Mouse (Mus musculus): ENCODE results near the gene Tefm. TPM values are rescaled to one million over a fixed set of nuclear protein-coding genes. Genes with fewer than 3 reads are reported as not detected.
"Not testable (repeated sequence)": the region's sequence is repeated elsewhere in the genome, so short reads cannot be mapped to it uniquely, and the experiment has no call there.

Gene Tefm
- total and polyA plus RNA-seq, 3 experiments, result 34.4 to 70.2 (median 43.9) TPM

GRCm38 (mm10) chr11:80183054-80183704 is 41.2 kb upstream of the Tefm start:
- Histone ChIP-seq H3K4me3 (replicated peaks in 1 of 3; ENCODE audit: low read depth in 2 of 3, low read length in 2 of 3, poor library complexity in 1 of 3) (peak overlapping the region; percentile 81 to 96 (median 93)), H3K27ac (ENCODE audit: insufficient read depth, low read depth) (peak overlapping the region; percentile 15; the same call in 1 of the 2 replicates), H3K4me1 (ENCODE audit: control insufficient read depth in 1 of 2, insufficient read depth in 2 of 2) (peaks cover 0 to 31% of the 10 kb centered on the region in 2 experiments; a peak in 2 of 4 replicates), H3K4me2 (ENCODE audit: insufficient read depth, low read depth, poor library complexity, severe bottlenecking) (peak overlapping the region; percentile 60), H3K36me3 (replicated peaks in 1 of 2; ENCODE audit: control insufficient read depth in 1 of 2, insufficient read depth in 1 of 2, low read length in 1 of 2) (peaks cover 5 to 11% of the 10 kb centered on the region in 2 experiments), H3K9ac (ENCODE audit: insufficient read depth, low read depth) (peak overlapping the region; percentile 35; the same call in 1 of the 2 replicates)
- H3K27me3 ChIP-seq (replicated peaks); H3K79me2 ChIP-seq (replicated peaks; ENCODE audit: control insufficient read depth, extremely low read depth, insufficient read depth, poor library complexity, severe bottlenecking); in situ Hi-C loops (cut with MboI; ENCODE audit: low pct_ligation_motif_present, low pct_unique_long_range_greater_than_20kb, low sequenced_read_pairs); H3K9me3 ChIP-seq (replicated peaks; ENCODE audit: low read length); dilution Hi-C loops (cut with MboI; ENCODE audit: extremely low pct_ligation_motif_present, extremely low pct_unique_long_range_greater_than_20kb, low sequenced_read_pairs): not testable (repeated sequence)
- TF ChIP-seq TBP (conservative IDR thresholded peaks at IDR 0.05; ENCODE audit: low read depth, low read length) (peak; percentile 27; the same call in 1 of the 2 replicates), ETS1 (conservative IDR thresholded peaks at IDR 0.05; ENCODE audit: low read depth, low read length) (0 out of 2 replicates have a peak, but pooled peaks have one; percentile 4), CTCF (conservative IDR thresholded peaks at IDR 0.05 in 1 of 2, IDR thresholded peaks at IDR 0.05 in 1 of 2; ENCODE audit: low read depth in 2 of 2, low read length in 2 of 2) (peak in 1 of 2 experiments; percentile 54; a peak in 2 of 4 replicates), SMC3 (IDR thresholded peaks at IDR 0.05; ENCODE audit: low read depth, low read length) (0 out of 2 replicates have a peak, but pooled peaks have one; percentile 6), ZNF384 (IDR thresholded peaks at IDR 0.05; ENCODE audit: low read depth, low read length) (peak; percentile 75)
- peak; percentile 82 for DNase-seq (ENCODE audit: extremely low read depth)

- dilution Hi-C loops (cut with MboI; ENCODE audit: extremely low pct_ligation_motif_present, extremely low pct_unique_long_range_greater_than_20kb, low sequenced_read_pairs), result no loop called here
- no peak overlapping the region for H3K4me3 ChIP-seq (replicated peaks in 1 of 3; ENCODE audit: low read depth in 2 of 3, low read length in 2 of 3, poor library complexity in 1 of 3)
- peaks cover 3 to 7% of the 10 kb centered on the region in 2 experiments for H3K36me3 ChIP-seq (replicated peaks in 1 of 2; ENCODE audit: control insufficient read depth in 1 of 2, insufficient read depth in 1 of 2, low read length in 1 of 2)
- peaks cover 3% of the 10 kb centered on the region for H3K9me3 ChIP-seq (replicated peaks; ENCODE audit: low read length)
- no peaks in the 10 kb centered on the region for H3K27me3 ChIP-seq (replicated peaks)
- H3K27ac ChIP-seq (ENCODE audit: insufficient read depth, low read depth), result no peak overlapping the region
- no peak overlapping the region for H3K9ac ChIP-seq (ENCODE audit: insufficient read depth, low read depth)
- TF ChIP-seq POLR2A (IDR thresholded peaks at IDR 0.05; ENCODE audit: low read depth, low read length), result no peak
- TF ChIP-seq SMC3 (IDR thresholded peaks at IDR 0.05; ENCODE audit: low read depth, low read length), result peak; percentile 46; the same call in 1 of the 2 replicates
- peak; percentile 94 for TF ChIP-seq ZNF384 (IDR thresholded peaks at IDR 0.05; ENCODE audit: low read depth, low read length)
- TF ChIP-seq NRF1 (IDR thresholded peaks at IDR 0.05; ENCODE audit: low read depth, low read length), result no peak
- no peak for TF ChIP-seq CHD1 (IDR thresholded peaks at IDR 0.05; ENCODE audit: low read depth, low read length)
- no peak for TF ChIP-seq CHD2 (IDR thresholded peaks at IDR 0.05; ENCODE audit: low read length)
- peak; percentile 51 for TF ChIP-seq RAD21 (IDR thresholded peaks at IDR 0.05; ENCODE audit: low read depth, low read length)
- no peak for TF ChIP-seq NELFE (IDR thresholded peaks at IDR 0.05; ENCODE audit: low read depth, low read length)
- TF ChIP-seq MYC (IDR thresholded peaks at IDR 0.05; ENCODE audit: low read depth, low read length), result peak; percentile 78
- TF ChIP-seq GABPA (IDR thresholded peaks at IDR 0.05; ENCODE audit: insufficient replicate concordance, low read depth, low read length), result no peak
- no peak for TF ChIP-seq ELF1 (IDR thresholded peaks at IDR 0.05; ENCODE audit: low read depth, low read length)
- no peak for TF ChIP-seq UBTF (IDR thresholded peaks at IDR 0.05; ENCODE audit: low read depth, low read length)
- no peak for TF ChIP-seq EP300 (IDR thresholded peaks at IDR 0.05; ENCODE audit: low read length)
- TF ChIP-seq MAX (IDR thresholded peaks at IDR 0.05; ENCODE audit: low read length), result no peak
- TF ChIP-seq TCF12 (IDR thresholded peaks at IDR 0.05; ENCODE audit: low read depth, low read length), result no peak
- no peak for TF ChIP-seq IRF4 (IDR thresholded peaks at IDR 0.05; ENCODE audit: low read depth, low read length)
- no peak for TF ChIP-seq HCFC1 (IDR thresholded peaks at IDR 0.05; ENCODE audit: low read depth, low read length)
- TF ChIP-seq ZMIZ1 (IDR thresholded peaks at IDR 0.05; ENCODE audit: low read depth, low read length), result no peak
- no peak for TF ChIP-seq KAT2A (IDR thresholded peaks at IDR 0.05; ENCODE audit: insufficient replicate concordance, low read length)
- TF ChIP-seq CTCF (conservative IDR thresholded peaks at IDR 0.05 in 1 of 2, IDR thresholded peaks at IDR 0.05 in 1 of 2; ENCODE audit: low read depth in 2 of 2, low read length in 2 of 2), result peak in 1 of 2 experiments; percentile 76; a peak in 2 of 4 replicates
- TF ChIP-seq PAX5 (IDR thresholded peaks at IDR 0.05; ENCODE audit: low read length), result no peak
- no peak for TF ChIP-seq SIN3A (IDR thresholded peaks at IDR 0.05; ENCODE audit: low read length)
- TF ChIP-seq TBP (conservative IDR thresholded peaks at IDR 0.05; ENCODE audit: low read depth, low read length), result no peak
- TF ChIP-seq JUN (IDR thresholded peaks at IDR 0.05; ENCODE audit: insufficient read depth, low read depth, low read length), result no peak
- TF ChIP-seq JUND (conservative IDR thresholded peaks at IDR 0.05; ENCODE audit: low read depth, low read length), result no peak
- no peak for TF ChIP-seq POLR2AphosphoS2 (IDR thresholded peaks at IDR 0.05; ENCODE audit: low read depth, low read length)
- no peak for TF ChIP-seq ETS1 (conservative IDR thresholded peaks at IDR 0.05; ENCODE audit: low read depth, low read length)
- TF ChIP-seq ZC3H11A (IDR thresholded peaks at IDR 0.05; ENCODE audit: low read depth, low read length), result no peak
- in situ Hi-C loops (cut with MboI; ENCODE audit: low pct_ligation_motif_present, low pct_unique_long_range_greater_than_20kb, low sequenced_read_pairs), result no loop called here
- DNase-seq (ENCODE audit: extremely low read depth), result peak; percentile 59
- H3K79me2 ChIP-seq (replicated peaks; ENCODE audit: control insufficient read depth, extremely low read depth, insufficient read depth, poor library complexity, severe bottlenecking), result peaks cover 9% of the 10 kb centered on the region
- H3K4me2 ChIP-seq (ENCODE audit: insufficient read depth, low read depth, poor library complexity, severe bottlenecking), result no peak overlapping the region
- H3K4me1 ChIP-seq (ENCODE audit: control insufficient read depth in 1 of 2, insufficient read depth in 2 of 2), result peaks cover 9 to 44% of the 10 kb centered on the region in 2 experiments
Observed at GRCm38 (mm10) chr11:80181021-80181749, 39.2 kb upstream of the Tefm start.

Data from CH12.LX (cell line).